12 mouse cellular contexts compared by ENCODE assay signal in the genomic region with DNA sequence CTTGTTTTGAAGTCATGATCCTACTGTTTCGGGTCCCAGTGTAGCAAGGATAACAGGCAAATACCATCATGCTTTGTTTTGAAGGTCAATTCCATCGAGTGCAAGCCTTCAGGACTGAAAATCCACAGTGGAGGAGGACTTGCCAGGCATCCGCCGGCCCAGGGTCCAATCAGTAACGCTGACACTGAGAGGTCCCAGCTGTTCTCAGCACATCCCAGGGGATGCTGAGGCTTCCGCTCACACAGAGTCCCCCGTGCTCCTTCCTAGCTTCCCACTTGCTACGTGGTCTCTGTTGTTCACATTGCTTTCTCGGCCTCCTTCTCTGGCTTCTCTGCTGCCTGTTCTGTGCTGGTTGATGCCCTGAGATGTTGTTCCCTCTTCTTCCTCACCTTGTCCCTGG. TPM values are rescaled to one million over a fixed set of nuclear protein-coding genes. Genes with fewer than 3 reads are reported as not detected.
DNase-seq lines count a peak whose midpoint lies in the region; ATAC-seq and TF ChIP-seq lines count a peak whose summit lies in the region.
"Had no signal": no experiment of that assay in that cellular context is flagged by ENCODE, and none has a peak within 500 bp of the region (broad histone marks: within the 10 kb centered on the region; RNA-seq: fewer than 3 reads in every experiment).

No protein-coding gene starts in this region.

- no peak overlapping the region for H3K9ac ChIP-seq in kidney, postnatal 0 days (ENCODE audit: low read depth, low read length)
- H3K9ac ChIP-seq: limb, embryonic 15.5 days had no signal

- peak; percentile 26 for DNase-seq in kidney, adult 9 months
- DNase-seq in kidney, adult 18-20 months, result no peak
- DNase-seq in A20 (ENCODE audit: low read depth, low spot score), result peak; percentile 45
- DNase-seq in heart, adult 9 months (ENCODE audit: low spot score in 2 of 2), result peak; percentile 65 to 69
- peak; percentile 63 for DNase-seq in kidney, postnatal 0 days (ENCODE audit: low spot score)
- DNase-seq in urinary bladder, adult 18-20 months (ENCODE audit: low spot score in 2 of 2), result no peak
- DNase-seq: adrenal gland, postnatal 25 days; cerebellum, adult 9-11 months; gastrocnemius, postnatal 14 days; right cerebral cortex, adult 18-20 months had no signal

- H3K36me3 ChIP-seq in kidney, postnatal 0 days (ENCODE audit: insufficient read depth, low read length), result no peaks in the 10 kb centered on the region
- H3K36me3 ChIP-seq: limb, embryonic 15.5 days had no signal

- H3K27ac ChIP-seq in kidney, postnatal 0 days, result no peak overlapping the region
- H3K27ac ChIP-seq: limb, embryonic 15.5 days had no signal

- no peaks in the 10 kb centered on the region for H3K9me3 ChIP-seq in kidney, postnatal 0 days (replicated peaks; ENCODE audit: low read length)
- H3K9me3 ChIP-seq: limb, embryonic 15.5 days had no signal

- no peak overlapping the region for H3K4me2 ChIP-seq in kidney, postnatal 0 days (ENCODE audit: low read length)
- H3K4me2 ChIP-seq: limb, embryonic 15.5 days had no signal

- H3K4me3 ChIP-seq in kidney, postnatal 0 days (replicated peaks; ENCODE audit: low read depth, low read length), result no peak overlapping the region
- H3K4me3 ChIP-seq: limb, embryonic 15.5 days had no signal

- no peak for TF ChIP-seq CTCF in kidney, postnatal 0 days (IDR thresholded peaks at IDR 0.05; ENCODE audit: low read depth)

- no peaks in the 10 kb centered on the region for H3K4me1 ChIP-seq in kidney, postnatal 0 days (replicated peaks; ENCODE audit: insufficient read depth, low read length)
- H3K4me1 ChIP-seq: limb, embryonic 15.5 days had no signal

- no peaks in the 10 kb centered on the region for H3K27me3 ChIP-seq in kidney, postnatal 0 days (ENCODE audit: insufficient read depth, low read length)
- H3K27me3 ChIP-seq: limb, embryonic 15.5 days had no signal

- no peak for ATAC-seq in kidney, postnatal 0 days (replicated peaks; ENCODE audit: low FRiP score, low read depth)
- ATAC-seq in cerebellum, adult (ENCODE audit: insufficient number of reproducible peaks, low FRiP score, low TSS enrichment), result no peak; the same call in 1 of the 2 replicates

- 37% methylated on average over 9 of the region's 9 CpGs for WGBS in kidney, postnatal 0 days

RNA-seq across cellular contexts. Expression of gene Lhfpl4, which starts 11.0 kb away (rescaled TPM):
- polyA plus RNA-seq in kidney, postnatal 0 days (2015; fragmentation: Nextera tagmentation; extraction: Ambion mirVana), result 0.20 and 0.45 TPM in 2 replicates

RNA-seq across cellular contexts. Expression of gene Mtmr14, which starts 53.5 kb away (rescaled TPM):
- polyA plus RNA-seq in kidney, postnatal 0 days (2015; fragmentation: Nextera tagmentation; extraction: Ambion mirVana), result 30.5 and 33.7 TPM in 2 replicates

Comparison
In these comparisons a context has a peak if more than half of its experiments do, and no peak if none do; other contexts are left out.
1. DNase-seq: peak in kidney, adult 9 months (single experiment), A20 (single experiment), heart, adult 9 months (2 of 2) and kidney, postnatal 0 days (single experiment); none in kidney, adult 18-20 months (single experiment) and urinary bladder, adult 18-20 months (0 of 2).